Mouse (Mus musculus) thymus, postnatal 0 days (tissue): ENCODE measurements around the gene Megf11. TPM values are rescaled to one million over a fixed set of nuclear protein-coding genes. Genes with fewer than 3 reads are reported as not detected.
A peak's percentile ranks its signal among the peaks of the same experiment; 100 is the strongest.

ENCODE experiments used
- DNase-seq: peaks from one replicate; pipeline ENCODE4 v3.0.0-alpha.2; 2015; ENCODE audit warnings: low spot score
- polyA plus RNA-seq: library from polyadenylated mRNA; unstranded; fragments of >200 nt; fragmentation: Nextera tagmentation; extraction: Ambion mirVana; gene quantifications from 2 replicates; pipeline ENCODE4 v1.2.1, GENCODE M21; 2015

The Megf11 gene
- polyA plus RNA-seq, 1 experiment from 2014 or later: 0.75 TPM

DNA sequence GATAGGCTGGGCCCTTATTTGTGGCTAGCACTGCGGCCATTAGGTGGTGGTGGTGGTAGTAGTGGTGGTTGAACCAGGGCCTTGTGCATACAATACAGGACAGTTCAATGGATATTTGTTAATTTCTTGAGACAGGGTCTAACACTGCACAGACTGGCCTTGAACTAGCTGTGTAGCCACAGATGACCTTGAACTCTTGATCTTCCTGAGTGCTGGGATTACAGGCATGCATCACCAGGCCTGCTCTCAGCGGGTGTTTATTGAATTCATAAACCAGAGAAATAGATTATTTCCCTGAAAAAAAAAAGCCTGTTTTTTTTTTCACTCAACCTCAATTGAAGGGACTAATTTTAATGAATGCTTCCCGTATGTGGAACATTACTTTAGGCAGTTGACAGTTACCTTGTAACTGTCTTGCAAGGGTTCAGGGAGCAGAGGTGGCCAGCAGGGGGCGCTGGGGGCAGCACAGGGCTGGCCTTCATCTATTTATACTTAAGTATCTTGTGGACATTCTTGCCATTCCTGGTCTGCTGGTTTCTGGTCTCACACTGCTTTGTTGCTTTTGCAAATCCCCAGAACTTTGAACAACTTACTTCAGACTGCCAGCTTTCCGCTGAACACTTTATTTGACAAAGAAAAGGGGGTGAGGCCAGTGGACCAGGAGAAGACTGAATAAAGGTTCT, 8.6 kb downstream of the Megf11 start:
- peak; percentile 50 for DNase-seq

DNA sequence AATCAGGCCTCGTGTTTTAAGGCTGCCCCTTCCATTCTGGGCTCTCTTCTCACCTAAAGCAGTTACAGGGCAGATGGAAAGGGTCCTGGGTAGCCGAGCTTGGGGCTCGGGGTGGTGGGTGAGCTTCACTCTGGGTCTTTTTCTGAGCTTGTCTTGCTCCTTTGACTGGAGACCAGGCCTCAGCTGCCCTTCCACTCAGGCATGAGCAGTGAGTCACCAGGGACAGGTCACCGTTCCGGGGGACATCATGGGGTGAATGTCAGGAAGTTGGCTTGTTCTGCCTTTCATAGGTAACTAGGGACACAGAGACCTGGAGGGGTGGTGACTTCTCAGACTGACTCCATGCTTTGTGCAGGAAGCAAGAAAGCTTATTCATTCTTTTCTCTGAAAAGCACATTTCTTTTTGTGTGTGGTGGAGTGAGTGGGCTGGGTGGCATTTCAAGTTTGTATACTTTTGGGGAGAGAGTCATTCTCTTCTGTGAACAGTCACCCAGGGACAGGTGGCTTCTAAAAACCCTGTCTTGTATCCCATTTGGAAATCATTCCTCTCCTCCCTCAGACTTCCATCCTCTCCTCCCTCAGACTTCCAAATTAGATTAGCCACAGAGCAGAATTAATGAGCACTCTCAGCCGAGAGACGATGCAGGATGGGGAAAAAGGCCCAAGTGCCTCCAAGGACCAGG, 10.0 kb downstream of the Megf11 start:
- no peak for DNase-seq

DNA sequence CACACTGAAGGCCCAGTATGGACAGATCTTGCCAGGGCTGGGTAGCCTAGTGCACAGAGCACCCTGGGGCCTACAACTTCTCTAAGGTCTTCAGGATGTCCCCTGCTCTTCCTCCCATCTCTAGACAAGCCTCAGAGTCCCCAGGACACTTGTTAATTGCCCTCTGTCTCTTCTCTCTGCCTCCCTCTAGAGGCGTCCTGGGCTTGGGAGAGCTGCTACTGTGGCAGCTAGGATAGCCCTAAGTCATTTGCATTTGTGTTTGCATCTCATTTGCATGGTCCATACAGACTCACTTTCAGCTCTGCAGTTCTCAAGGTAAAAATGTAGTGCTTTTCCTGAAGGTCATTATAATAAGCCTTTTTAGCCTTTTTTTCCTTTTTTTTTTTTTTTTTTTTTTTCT, 11.7 kb downstream of the Megf11 start:
- peak; percentile 40 for DNase-seq

DNA sequence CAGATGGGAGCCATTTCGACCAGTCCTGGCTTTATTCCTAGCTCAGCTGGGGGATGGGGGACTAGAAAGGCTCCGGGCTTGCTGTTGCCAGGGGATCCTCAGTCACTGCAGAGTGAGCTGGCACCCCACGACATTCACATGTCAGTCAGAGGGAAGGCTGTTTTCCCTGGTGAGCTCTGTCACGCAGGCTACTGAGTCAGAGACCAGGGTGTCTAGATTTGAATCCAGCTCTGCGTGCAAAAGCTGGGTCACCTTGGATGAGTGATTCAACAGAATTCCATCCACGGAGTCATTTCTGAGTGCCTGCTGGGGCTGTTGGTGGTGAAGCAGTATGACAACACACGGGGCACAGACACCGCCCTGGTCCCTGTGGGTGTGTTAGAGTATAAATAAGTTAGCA, 13.7 kb downstream of the Megf11 start:
- DNase-seq: no peak

DNA sequence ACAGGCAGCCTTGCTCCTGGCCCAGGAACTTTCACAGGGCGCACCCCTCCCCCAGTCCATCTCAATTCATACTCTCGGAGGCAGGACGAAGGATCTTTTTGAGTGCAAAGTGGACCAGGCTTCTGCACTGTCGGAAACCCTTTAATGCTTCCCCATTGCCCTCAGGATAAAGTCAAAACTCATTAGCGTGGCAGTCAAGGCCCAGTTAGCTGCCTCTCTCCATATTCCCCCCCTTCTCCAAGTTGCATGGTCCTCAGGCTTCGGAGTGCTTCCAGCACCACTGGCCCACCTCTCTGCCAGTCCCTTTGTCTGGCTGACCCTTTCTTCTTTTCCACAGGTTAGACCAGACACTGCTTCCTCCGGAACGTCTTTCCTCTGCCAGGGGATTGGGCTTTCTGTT, 16.7 kb downstream of the Megf11 start:
- DNase-seq: no peak

DNA sequence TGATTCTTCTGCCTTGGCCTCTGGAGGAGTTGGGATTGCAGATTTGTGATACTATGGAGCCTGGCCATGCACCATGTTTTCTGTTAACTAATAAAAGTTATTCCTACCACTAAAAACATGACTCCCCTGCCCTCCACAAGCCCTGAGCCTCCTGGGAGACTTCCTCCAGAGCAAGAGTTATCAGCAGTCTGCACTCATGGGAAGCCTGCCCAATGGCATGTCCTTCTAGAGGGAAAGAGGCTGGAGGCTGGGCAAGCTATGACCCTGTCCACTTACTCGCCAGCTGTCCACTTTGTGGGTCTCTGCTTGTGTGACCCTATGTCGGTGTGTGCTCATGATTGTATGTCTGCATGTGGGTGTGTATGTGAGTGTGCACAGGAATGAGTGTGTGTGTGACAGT, 21.4 kb downstream of the Megf11 start:
- no peak for DNase-seq

DNA sequence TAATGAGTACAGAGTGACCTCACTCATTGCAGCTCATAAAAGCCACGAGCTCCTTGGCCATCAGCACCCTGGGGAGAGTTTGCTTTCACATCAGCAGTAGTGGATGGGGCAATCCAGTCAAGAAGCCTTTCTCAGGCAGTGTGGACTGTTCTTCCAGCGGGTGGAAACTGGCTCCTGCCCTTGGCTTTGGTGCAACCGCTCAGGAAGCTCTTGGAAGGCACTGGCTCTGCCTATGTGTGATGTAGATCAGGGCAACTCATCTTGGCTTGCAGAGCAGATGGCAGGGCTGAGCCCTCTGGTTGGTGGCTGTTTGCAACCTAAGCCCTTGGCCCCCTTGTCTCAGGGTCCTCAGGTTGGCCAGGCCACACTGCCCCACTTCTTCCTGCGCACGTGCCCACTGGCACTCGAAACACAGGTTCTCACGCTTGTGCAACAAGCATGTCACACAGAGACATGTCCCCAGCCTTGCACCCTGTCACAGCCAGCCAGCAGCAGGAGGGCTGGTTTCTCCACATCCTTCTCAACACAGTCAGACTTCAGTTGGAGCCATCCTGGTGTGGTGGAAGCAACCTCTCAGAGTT, 22.1 kb downstream of the Megf11 start:
- DNase-seq: no peak

DNA sequence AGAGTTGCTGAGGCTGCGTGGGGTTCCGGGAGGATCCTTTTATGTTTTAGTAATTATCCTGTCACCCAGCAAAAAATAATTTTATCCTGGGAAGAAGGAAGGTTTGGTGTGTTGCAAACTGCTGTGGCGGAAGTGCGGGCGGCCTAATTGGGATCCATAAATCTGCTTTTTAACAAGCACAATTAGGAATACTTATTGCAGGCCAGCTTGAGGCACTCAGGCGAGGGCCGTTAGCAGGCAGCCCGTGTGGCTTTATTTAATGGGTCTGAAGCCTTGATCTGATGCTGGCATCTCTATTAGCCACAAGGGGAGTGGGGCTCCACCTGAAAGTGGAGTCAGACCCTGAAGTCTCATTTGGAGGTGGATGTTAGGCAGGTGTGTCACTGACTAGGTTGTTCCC, 23.4 kb downstream of the Megf11 start:
- DNase-seq: no peak

DNA sequence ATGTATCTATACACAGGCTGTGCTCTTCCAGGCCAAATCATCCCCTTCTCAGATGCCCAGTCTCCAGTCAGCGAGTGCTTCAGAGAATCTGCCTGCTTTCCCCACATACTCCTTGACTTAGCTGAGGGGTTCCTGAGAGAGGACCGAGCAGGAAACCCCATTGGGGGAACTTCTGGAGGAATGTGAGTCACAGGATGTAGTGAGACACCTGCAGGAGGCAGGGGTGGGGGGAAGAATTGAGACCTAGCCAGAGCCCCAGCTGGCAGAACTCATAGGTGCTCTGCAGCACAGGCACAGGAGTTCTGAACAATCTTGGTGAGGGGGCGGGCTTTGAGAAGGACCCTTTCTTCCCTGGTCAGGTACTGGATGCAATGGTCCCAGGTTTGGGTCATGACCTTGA, 35.0 kb downstream of the Megf11 start:
- peak; percentile 7 for DNase-seq

DNA sequence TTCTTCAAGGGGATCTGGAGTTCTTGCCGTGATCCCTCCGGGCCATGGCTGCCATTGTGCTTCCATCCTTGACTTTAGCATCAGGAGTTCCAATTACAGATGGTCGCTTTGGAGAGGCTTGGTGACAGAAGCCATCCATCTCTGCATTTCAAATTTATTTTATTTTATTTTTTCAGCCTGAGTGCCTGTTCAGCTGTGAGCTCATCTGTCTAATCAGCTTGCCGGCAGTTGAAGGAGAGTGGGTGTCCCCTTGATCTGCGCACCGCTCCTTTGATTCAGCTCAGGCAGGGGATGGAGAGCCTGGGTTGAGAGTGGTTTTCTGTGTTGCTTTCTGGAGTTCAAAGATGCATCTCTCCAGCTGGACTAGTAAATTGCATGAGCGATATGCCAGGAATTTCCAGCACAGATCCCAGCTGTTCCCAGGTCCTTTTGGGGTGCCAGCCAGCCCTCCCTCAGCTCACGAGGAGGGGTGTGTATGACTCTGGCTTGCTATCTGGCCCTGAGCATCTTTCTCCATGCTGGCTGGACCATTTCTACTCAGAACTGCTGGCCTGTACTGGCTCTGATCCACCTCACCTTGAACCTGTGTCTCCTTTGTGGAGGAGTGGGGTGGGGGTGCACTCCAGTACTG, 36.7 kb downstream of the Megf11 start:
- DNase-seq: no peak

DNA sequence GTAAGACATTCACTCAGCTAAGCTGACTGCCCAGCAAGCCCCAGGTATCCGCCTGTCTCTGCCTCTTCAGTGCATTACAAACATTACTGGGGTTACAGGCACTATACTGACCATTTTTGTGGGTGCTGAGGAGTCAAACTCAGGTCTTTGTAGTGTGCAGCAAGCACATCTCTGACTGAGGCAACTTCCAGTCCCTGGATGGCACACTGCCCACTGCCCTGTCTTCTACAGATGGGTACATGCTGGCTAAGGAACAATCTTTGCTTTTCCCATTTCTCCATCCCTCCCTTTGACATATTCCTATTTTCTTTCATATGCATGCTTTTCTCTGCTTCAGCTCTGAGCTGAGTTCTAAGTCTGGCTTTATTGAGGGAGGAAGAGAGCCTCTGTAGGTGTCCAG, 38.5 kb downstream of the Megf11 start:
- no peak for DNase-seq

DNA sequence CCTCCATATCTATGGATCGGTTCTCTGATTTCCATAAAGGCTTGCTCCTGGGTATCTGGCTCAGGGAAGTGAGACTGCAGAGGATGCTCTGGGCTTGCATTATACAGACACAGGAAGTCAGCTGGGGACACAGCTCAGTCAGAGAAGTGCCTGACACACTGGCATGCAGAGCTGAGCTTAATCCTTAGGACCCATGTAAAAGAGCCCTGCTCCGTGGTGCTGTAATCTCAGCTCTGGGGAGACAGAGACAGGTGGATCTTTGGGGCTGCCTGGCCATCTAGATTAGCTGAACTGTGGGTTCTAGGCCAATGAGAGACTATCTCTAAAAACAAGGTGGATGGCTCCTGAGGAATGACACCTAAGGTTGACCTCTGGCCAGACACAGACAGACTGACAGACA, 50.7 kb downstream of the Megf11 start:
- DNase-seq: no peak

DNA sequence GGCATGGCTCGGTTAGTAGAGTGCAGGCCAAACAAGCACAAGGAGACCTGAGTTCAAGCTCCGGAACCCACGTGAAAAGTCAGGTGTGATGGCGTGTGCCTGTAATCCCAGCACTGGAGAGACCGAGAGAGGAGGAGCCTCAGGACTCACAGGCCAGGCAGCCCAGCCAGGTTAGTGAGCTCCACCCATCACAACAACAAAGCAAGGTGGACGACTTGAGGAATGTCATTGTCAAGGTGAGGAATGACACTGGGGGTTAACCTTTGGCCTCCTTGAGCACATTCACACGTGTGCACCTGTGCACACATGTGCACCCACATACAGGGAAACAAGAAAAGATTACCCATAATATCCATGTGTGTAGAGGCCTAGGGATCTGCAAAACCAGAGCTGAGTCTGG, 54.7 kb downstream of the Megf11 start:
- no peak for DNase-seq

DNA sequence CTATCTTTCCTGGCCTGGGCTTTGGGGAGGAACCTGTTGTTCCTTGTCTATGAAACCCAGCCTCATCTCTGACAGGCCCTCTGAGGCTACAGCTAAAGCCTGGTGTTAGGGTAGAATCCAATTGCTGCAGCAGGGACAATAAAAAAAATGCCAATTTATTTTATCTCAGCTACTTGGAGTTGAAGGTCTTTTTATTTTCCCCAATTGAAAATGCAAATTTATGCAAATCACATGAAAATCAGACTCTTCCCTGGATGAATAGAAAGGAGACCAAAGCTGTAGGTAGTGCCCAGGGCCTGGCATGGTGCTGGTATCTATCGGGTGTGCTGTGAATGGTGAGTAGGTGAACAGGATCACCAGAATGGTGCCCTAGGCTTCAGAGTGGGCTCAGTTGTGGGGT, 60.6 kb downstream of the Megf11 start:
- no peak for DNase-seq

DNA sequence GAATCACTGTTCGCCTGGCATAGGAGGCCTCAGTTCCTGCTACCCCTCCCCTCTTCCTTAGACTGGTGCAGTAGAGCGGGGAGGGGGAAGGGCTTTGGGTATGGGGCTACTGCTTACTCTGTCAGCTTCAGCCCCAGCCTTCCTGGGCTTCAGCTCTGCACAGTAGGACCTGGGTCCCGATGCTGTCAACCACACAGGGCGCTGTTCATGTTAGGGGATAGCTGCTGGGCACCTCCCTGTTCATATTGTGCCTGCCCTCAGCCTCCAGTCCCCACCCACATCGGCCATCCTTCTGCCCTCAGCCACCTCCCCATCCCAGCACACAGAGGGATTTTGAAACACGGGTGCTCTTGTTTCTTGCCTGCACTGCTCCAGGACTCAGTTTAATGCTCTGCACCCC, 61.6 kb downstream of the Megf11 start:
- no peak for DNase-seq

DNA sequence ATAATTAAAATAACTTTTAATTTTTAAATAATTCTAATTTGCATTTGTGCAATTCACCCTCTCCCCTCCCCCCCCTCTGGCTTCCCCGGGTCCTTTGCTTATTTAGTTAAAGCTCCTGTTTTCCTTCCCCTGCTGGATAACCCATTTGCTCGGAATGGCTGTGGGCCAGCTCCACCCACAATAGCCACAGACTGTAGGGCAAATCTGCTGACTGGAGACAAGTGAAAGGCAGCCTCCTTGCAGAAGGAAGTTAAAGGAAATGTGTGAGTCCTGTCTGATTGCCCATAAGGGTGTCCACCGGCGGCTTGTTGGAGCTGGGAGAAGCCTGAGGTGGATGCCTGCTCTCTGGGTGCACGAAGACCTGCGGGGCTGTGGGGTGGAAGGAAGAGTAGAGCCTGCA, 62.1 kb downstream of the Megf11 start:
- no peak for DNase-seq

DNA sequence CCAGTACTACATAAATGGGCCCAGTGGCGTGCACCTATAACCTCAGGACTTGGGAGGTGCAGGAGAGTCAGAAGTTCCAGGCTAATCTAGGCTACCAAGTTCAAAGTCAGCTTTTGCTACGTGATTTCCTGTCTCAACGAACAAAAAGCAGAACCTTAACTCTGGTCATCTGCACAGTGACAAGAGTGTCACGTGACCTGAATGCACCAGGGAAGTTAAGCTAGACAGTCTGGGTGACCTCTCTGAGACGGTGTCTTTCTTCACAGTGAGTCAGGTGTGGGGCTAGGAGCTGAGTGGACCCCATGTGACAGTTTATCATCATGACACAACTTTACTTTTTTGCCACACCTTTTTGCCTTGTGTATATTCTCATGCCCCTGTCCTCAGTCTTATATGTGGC, 67.3 kb downstream of the Megf11 start:
- DNase-seq: peak; percentile 46

DNA sequence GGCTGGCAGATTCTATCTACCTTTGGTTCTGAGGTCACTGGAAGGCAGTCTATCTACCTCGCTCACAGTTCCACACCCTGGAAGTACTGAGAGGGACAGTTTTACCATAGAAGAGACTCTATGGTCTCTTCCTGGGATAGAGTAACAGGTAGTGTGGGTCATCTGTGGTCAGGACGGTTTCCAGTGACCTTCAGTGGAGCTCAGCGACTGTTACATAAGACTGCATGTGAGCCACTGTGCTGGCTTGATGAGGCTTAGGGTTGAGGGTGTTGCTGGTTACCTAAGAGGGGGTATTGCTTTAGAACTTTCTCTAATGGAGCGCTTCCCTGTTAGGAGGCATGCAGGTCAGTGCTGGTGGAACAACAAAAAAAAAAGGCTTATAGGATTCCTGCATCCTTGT, 68.8 kb downstream of the Megf11 start:
- no peak for DNase-seq

DNA sequence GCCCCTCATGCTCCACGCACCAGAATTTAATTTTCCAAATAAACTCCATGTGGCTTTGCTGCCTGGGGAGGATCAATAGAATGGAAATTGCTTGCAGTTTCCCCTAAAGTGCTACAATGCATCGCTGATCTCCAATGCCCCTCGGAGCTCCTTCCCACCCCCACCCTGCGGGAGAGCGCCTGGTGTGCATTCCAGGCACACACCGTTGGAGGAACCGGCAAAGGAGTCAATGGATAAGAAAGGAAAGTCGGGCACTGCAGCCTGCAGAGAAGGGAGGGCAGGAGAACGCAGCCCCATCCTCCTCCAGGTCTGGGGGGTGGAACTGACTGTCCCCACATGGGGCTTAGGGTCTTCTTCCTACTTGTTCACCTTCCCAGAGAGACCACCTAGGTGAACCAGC, 70.5 kb downstream of the Megf11 start:
- no peak for DNase-seq

DNA sequence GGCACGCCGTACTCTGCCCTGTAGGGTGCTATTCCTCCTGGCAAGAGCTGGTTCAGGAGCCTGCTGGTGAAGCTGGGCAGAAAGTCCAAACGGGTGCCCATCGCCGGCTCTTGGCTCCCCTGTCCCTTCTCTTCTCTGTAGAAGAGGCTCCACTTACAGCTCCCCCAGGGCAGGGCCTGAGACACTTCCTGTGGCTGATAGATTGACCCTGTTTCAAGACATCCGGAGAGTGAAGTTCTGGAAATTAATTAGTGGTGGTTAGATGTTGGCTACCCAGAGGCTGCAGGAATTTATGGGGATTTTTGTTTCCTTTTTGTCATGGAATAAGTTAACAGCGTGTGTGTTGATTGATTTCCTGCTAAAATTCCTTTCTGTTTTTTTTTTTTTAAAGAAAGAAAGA, 72.2 kb downstream of the Megf11 start:
- no peak for DNase-seq

DNA sequence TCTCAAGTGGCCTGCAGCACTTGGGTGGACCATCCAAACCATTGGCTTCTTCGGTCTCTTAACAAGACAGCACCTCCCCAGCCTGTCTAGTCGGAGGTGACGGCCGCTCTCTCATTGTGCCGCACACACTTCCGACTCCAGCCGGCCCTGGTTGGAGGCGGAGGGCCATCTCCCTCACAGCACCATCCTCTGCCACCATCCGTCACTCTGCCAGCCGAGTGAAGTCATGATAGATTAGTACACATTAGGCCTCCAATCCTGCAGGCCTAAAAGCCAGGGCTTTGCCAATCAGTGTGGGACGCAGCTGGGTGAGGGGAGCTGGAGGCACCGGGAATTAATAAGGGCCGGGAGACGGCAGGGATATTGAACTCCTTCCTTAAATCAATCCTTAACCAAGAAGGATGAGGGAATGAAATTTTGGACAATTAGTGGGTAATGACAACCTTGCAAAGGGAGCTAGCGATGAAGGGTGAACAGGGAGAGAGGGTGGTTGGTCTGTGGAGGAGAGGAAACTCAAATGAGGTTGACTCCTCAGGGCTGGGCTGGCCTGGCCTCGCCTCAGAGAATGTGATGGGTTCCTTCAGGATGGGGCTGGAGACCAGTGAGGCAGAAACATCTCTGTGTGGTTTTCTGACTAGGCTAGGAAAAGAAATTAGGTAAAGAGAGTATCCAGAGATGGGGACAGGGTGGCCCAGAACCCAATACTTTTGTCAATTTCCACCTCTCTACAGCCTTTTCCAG, 76.3 kb downstream of the Megf11 start:
- no peak for DNase-seq

DNA sequence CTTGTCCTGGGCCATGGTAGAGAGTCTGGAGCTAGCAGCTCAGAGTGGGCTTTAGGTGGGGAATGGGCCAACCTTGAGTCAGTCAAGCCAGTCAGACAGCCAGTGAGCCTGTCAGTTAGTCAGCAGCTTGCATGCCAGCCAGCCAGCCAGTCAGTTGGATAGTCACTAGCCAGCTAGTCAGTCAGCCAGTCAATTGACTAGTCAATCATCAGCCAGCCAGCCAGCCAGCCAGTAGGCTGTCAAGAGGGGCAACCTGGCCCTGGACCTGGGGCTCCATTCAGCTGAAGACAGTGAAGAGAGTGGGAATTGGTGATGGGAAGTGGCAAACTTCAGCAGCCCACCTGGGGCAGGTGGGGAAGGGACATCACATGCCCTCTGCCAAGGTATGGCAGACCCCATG, 77.4 kb downstream of the Megf11 start:
- no peak for DNase-seq
